ENCODE assay signal across 10 mouse cellular contexts in genomic region chr9:69301955-69302354, GRCm38 (mm10).
DNase-seq lines count a peak whose midpoint lies in the region; ATAC-seq and TF ChIP-seq lines count a peak whose summit lies in the region.
"Had no signal": no experiment of that assay in that cellular context is flagged by ENCODE, and none has a peak within 500 bp of the region (broad histone marks: within the 10 kb centered on the region; RNA-seq: fewer than 3 reads in every experiment).

No protein-coding gene starts in this region.

- no peak overlapping the region for H3K27ac ChIP-seq in heart, embryonic 11.5 days (ENCODE audit: low read depth, low read length)
- peak overlapping the region; percentile 28; the same call in 1 of the 2 replicates for H3K27ac ChIP-seq in midbrain, embryonic 10.5 days (replicated peaks)
- H3K27ac ChIP-seq in midbrain, embryonic 13.5 days, result no peak overlapping the region; the same call in 1 of the 2 replicates
- peak overlapping the region; percentile 43 for H3K27ac ChIP-seq in hindbrain, postnatal 0 days
- no peak overlapping the region for H3K27ac ChIP-seq in stomach, postnatal 0 days (replicated peaks)

- H3K36me3 ChIP-seq in heart, embryonic 11.5 days (ENCODE audit: control insufficient read depth, insufficient read depth, low read length), result no peaks in the 10 kb centered on the region
- no peaks in the 10 kb centered on the region for H3K36me3 ChIP-seq in midbrain, embryonic 10.5 days
- H3K36me3 ChIP-seq in midbrain, embryonic 13.5 days, result no peaks in the 10 kb centered on the region
- no peaks in the 10 kb centered on the region for H3K36me3 ChIP-seq in hindbrain, postnatal 0 days (ENCODE audit: insufficient read depth, low read length)
- no peaks in the 10 kb centered on the region for H3K36me3 ChIP-seq in stomach, postnatal 0 days (ENCODE audit: control insufficient read depth, insufficient read depth, low read length)
- H3K36me3 ChIP-seq: G1E had no signal

- ATAC-seq in heart, embryonic 11.5 days (replicated peaks; ENCODE audit: insufficient number of reproducible peaks, low FRiP score, low TSS enrichment), result no peak
- no peak for ATAC-seq in midbrain, embryonic 13.5 days
- no peak for ATAC-seq in hindbrain, postnatal 0 days
- no peak for ATAC-seq in stomach, postnatal 0 days (ENCODE audit: low FRiP score, low TSS enrichment)
- ATAC-seq: inflammation-experienced regulatory T-cells, adult 6 months had no signal

- no peak overlapping the region for H3K4me3 ChIP-seq in heart, embryonic 11.5 days (ENCODE audit: low read depth, low read length)
- H3K4me3 ChIP-seq in midbrain, embryonic 10.5 days, result no peak overlapping the region
- H3K4me3 ChIP-seq in midbrain, embryonic 13.5 days (replicated peaks), result no peak overlapping the region
- H3K4me3 ChIP-seq in hindbrain, postnatal 0 days (ENCODE audit: low read length), result no peak overlapping the region; the same call in 1 of the 2 replicates
- H3K4me3 ChIP-seq in stomach, postnatal 0 days (ENCODE audit: low read depth, low read length), result no peak overlapping the region

- no peak for TF ChIP-seq EP300 in stomach, postnatal 0 days (optimal IDR thresholded peaks at IDR 0.05)

- no peak overlapping the region for H3K9ac ChIP-seq in heart, embryonic 11.5 days (ENCODE audit: low read depth, low read length)
- H3K9ac ChIP-seq in midbrain, embryonic 13.5 days (replicated peaks), result no peak overlapping the region
- H3K9ac ChIP-seq in hindbrain, postnatal 0 days (replicated peaks; ENCODE audit: low read length), result no peak overlapping the region
- no peak overlapping the region for H3K9ac ChIP-seq in stomach, postnatal 0 days (ENCODE audit: low read length)

- H3K4me1 ChIP-seq in heart, embryonic 11.5 days (ENCODE audit: control insufficient read depth, insufficient read depth, low read length), result peaks cover 9% of the 10 kb centered on the region; the same call in 1 of the 2 replicates
- H3K4me1 ChIP-seq in midbrain, embryonic 10.5 days, result peaks cover 31% of the 10 kb centered on the region
- peaks cover 32% of the 10 kb centered on the region for H3K4me1 ChIP-seq in midbrain, embryonic 13.5 days (replicated peaks)
- H3K4me1 ChIP-seq in hindbrain, postnatal 0 days (ENCODE audit: insufficient read depth, low read length), result 0 out of 2 replicates have a peak, but pooled peaks cover 6% of the 10 kb centered on the region
- H3K4me1 ChIP-seq in stomach, postnatal 0 days (replicated peaks; ENCODE audit: control insufficient read depth, insufficient read depth), result no peaks in the 10 kb centered on the region

- intact Hi-C loops in heart, postnatal 10 days (cut with DNase I), result no loop called here

- DNase-seq in heart, postnatal 10 days, result no peak
- DNase-seq in midbrain, embryonic 10.5 days (ENCODE audit: low spot score), result no peak
- DNase-seq in hindbrain, postnatal 0 days (ENCODE audit: low spot score), result no peak
- DNase-seq in stomach, postnatal 0 days (ENCODE audit: low spot score), result no peak
- DNase-seq in cerebellum, adult 9-11 months, result no peak
- no peak for DNase-seq in thymus, postnatal 25 days

- no peak for TF ChIP-seq CTCF in hindbrain, postnatal 0 days (IDR thresholded peaks at IDR 0.05; ENCODE audit: low read depth)
- TF ChIP-seq CTCF in stomach, postnatal 0 days (IDR thresholded peaks at IDR 0.05; ENCODE audit: low read depth), result no peak

- H3K4me2 ChIP-seq in heart, embryonic 11.5 days, result peak overlapping the region; percentile 7; the same call in 1 of the 2 replicates
- no peak overlapping the region for H3K4me2 ChIP-seq in midbrain, embryonic 13.5 days (replicated peaks)
- peak overlapping the region; percentile 25 for H3K4me2 ChIP-seq in hindbrain, postnatal 0 days (ENCODE audit: low read depth, low read length)
- 0 out of 2 replicates have a peak overlapping the region, but pooled peaks have one; percentile 31 for H3K4me2 ChIP-seq in stomach, postnatal 0 days (replicated peaks; ENCODE audit: low read depth)

- H3K9me3 ChIP-seq in heart, embryonic 11.5 days (replicated peaks; ENCODE audit: control insufficient read depth, low read length), result no peaks in the 10 kb centered on the region
- H3K9me3 ChIP-seq in midbrain, embryonic 10.5 days (replicated peaks), result no peaks in the 10 kb centered on the region
- no peaks in the 10 kb centered on the region for H3K9me3 ChIP-seq in midbrain, embryonic 13.5 days
- no peaks in the 10 kb centered on the region for H3K9me3 ChIP-seq in hindbrain, postnatal 0 days (ENCODE audit: low read length)
- H3K9me3 ChIP-seq in stomach, postnatal 0 days (ENCODE audit: control insufficient read depth, low read length), result no peaks in the 10 kb centered on the region
- H3K9me3 ChIP-seq: G1E had no signal

- 19% methylated on average over 4 of the region's 4 CpGs for WGBS in heart, embryonic 11.5 days (ENCODE audit: insufficient replicate concordance)
- WGBS in midbrain, embryonic 10.5 days, result 16% methylated on average over 4 of the region's 4 CpGs
- WGBS in midbrain, embryonic 13.5 days, result 14% methylated on average over 4 of the region's 4 CpGs
- WGBS in hindbrain, postnatal 0 days, result 25% methylated on average over 4 of the region's 4 CpGs
- WGBS in stomach, postnatal 0 days, result 33% methylated on average over 4 of the region's 4 CpGs

- no peaks in the 10 kb centered on the region for H3K27me3 ChIP-seq in heart, embryonic 11.5 days (ENCODE audit: control insufficient read depth, insufficient read depth, low read length)
- H3K27me3 ChIP-seq in midbrain, embryonic 10.5 days (ENCODE audit: low read depth, poor library complexity, severe bottlenecking), result peaks cover 24% of the 10 kb centered on the region
- peaks cover 12% of the 10 kb centered on the region for H3K27me3 ChIP-seq in midbrain, embryonic 13.5 days
- no peaks in the 10 kb centered on the region for H3K27me3 ChIP-seq in hindbrain, postnatal 0 days (ENCODE audit: insufficient read depth, low read length)
- H3K27me3 ChIP-seq in stomach, postnatal 0 days (ENCODE audit: control insufficient read depth, insufficient read depth, low read length), result no peaks in the 10 kb centered on the region

Comparison
In these comparisons a context has a peak if more than half of its experiments do, and no peak if none do; other contexts are left out.
1. H3K27ac ChIP-seq: peak in midbrain, embryonic 10.5 days (single experiment) and hindbrain, postnatal 0 days (single experiment); none in heart, embryonic 11.5 days (single experiment), midbrain, embryonic 13.5 days (single experiment) and stomach, postnatal 0 days (single experiment).